Mouse (Mus musculus) intestine, embryonic 16.5 days (tissue): ENCODE data around the gene Fads2. TPM values are rescaled to one million over a fixed set of nuclear protein-coding genes. Genes with fewer than 3 reads are reported as not detected.
A peak's percentile ranks its signal among the peaks of the same experiment; 100 is the strongest.

Experiments
- ATAC-seq: fragments of 200-750 bp; cut with Nextera tagmentation; 2 replicates; pipeline ENCODE4 v1.8.0; 2017; ENCODE audit warnings: moderate TSS enrichment, moderate library complexity
- H3K27ac ChIP-seq: fragments of 300-500 bp; sonication (generic); 2 replicates; pipeline ENCODE4 v1.5.1; 2014; ENCODE audit warnings: mild to moderate bottlenecking, low read length
- H3K27me3 ChIP-seq: fragments of 300-500 bp; sonication (generic); replicated peaks from 2 replicates; pipeline ENCODE4 v1.6.1; 2014; ENCODE audit warnings: low read length, control low read depth, mixed read lengths; ENCODE audit not compliant: control insufficient read depth, insufficient read depth
- H3K36me3 ChIP-seq: fragments of 300-500 bp; sonication (generic); 2 replicates; pipeline ENCODE4 v1.6.1; 2014; ENCODE audit warnings: low read length, control low read depth; ENCODE audit not compliant: control insufficient read depth, insufficient read depth
- H3K4me1 ChIP-seq: fragments of 300-500 bp; sonication (generic); 2 replicates; pipeline ENCODE4 v1.6.1; 2014; ENCODE audit warnings: low read length, control low read depth, mixed read lengths; ENCODE audit not compliant: control insufficient read depth, insufficient read depth
- H3K4me2 ChIP-seq: fragments of 300-500 bp; sonication (generic); 2 replicates; pipeline ENCODE4 v1.6.1; 2014; ENCODE audit warnings: low read depth, low read length, control low read depth
- H3K4me3 ChIP-seq: fragments of 300-500 bp; sonication (generic); 2 replicates; pipeline ENCODE4 v1.5.1; 2014; ENCODE audit warnings: mild to moderate bottlenecking, low read length
- H3K9ac ChIP-seq: fragments of 300-500 bp; sonication (generic); 2 replicates; pipeline ENCODE4 v1.6.1; 2014; ENCODE audit warnings: low read depth, low read length
- H3K9me3 ChIP-seq: fragments of 300-500 bp; sonication (generic); 2 replicates; pipeline ENCODE4 v1.6.1; 2016; ENCODE audit warnings: low read length, control low read depth; ENCODE audit not compliant: control insufficient read depth
- WGBS: fragments of 180-500 bp; shearing (Covaris S2); extraction: QIAGEN DNeasy Blood & Tissue Kit; methylation state at CpG from one replicate; pipeline ENCODE4 v1.1.7; 2014; 5-methylcytosine and 5-hydroxymethylcytosine counted together
- polyA plus RNA-seq: library from polyadenylated mRNA; unstranded; fragments of >200 nt; fragmentation: Nextera tagmentation; extraction: Ambion mirVana; gene quantifications from 2 replicates; pipeline ENCODE4 v1.2.1, GENCODE M21; 2015

Fads2 gene
- polyA plus RNA-seq, 1 experiment from 2014 or later = 206 TPM

DNA sequence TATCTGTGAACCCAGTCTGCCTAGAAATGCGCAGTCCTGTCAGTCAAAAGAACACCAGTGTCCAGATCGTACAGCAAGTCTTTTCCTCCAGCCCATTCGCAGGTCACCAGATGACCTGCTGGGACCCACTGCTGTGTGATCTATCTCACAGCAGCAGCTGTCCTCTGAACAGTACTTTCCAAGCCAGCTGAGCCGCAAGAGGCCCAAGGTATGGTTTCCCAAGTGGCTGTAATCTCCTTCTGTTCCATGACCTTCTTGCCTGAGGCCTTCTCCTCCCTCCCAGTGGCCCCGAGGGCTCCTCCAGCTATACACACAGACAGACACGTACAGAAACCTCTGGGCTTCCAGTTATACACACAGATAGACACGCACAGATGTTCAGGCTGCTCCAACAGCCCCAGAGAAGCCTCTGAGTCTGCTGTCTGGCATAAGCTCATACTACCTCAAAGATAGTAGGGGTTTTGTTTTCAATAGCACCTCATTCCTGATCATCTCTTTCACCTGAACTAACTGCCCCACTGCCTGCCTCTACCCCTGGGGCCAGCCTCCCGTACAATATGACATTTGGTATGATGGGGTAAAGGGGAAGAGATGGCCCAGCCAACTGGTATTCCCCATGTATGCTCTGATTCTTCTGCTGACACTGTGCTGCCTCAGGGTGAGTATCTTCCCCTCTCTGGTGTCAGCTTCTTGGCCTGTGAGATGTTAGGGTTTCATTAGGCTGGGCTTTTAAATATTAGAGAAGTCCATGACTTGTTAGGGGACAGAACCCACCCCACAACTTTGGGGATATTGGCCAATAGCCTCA lies 40.6 kb downstream of the Fads2 start:
- Histone ChIP-seq H3K4me3 (no peak overlapping the region), H3K36me3 (peaks cover 17% of the 10 kb centered on the region), H3K27me3 (no peaks in the 10 kb centered on the region), H3K4me2 (no peak overlapping the region), H3K27ac (peak overlapping the region; percentile 90), H3K9ac (0 out of 2 replicates have a peak overlapping the region, but pooled peaks have one; percentile 23), H3K4me1 (peaks cover 48% of the 10 kb centered on the region), H3K9me3 (no peaks in the 10 kb centered on the region)
- WGBS = 44% methylated on average over 8 of the region's 8 CpGs
- peak; percentile 49 for ATAC-seq

DNA sequence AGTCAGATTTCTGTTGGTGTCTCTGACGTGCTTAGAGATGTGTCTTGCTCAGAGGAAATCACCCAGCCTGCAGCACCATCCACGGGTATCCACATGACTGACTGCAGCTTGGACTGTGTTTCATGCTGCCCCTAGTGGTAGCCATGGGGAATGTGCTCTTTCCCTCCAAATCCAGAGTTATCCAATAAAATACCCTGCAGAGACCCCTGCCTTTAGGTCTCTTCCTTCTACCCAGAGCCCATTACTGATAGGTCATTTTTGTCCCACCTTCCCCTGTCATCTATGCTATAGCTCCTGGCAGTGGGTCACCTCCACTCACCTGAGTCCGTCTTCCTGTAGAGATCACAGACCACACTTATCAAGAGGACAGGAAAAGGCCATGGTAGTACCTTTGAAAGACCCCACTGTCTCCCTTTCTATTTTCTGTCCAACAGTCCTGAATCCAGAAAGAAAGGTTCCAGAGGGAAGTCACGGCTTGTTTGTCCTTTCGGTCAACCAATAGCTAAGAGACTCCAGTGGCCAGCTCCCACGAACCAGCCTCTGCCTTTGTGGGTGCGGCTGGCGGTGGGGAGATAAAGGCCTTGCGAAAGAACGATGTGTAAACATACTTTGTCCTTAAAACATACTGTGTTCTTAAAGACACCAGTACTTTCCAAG lies 41.5 kb downstream of the Fads2 start:
- Histone ChIP-seq H3K9ac (0 out of 2 replicates have a peak overlapping the region, but pooled peaks have one; percentile 36), H3K4me3 (peak overlapping the region; percentile 23), H3K9me3 (no peaks in the 10 kb centered on the region), H3K4me2 (peak overlapping the region; percentile 36), H3K36me3 (peaks cover 15% of the 10 kb centered on the region), H3K4me1 (peaks cover 43% of the 10 kb centered on the region), H3K27ac (peak overlapping the region; percentile 90), H3K27me3 (no peaks in the 10 kb centered on the region)
- 28% methylated on average over 10 of the region's 10 CpGs for WGBS
- ATAC-seq = peak; percentile 85

DNA sequence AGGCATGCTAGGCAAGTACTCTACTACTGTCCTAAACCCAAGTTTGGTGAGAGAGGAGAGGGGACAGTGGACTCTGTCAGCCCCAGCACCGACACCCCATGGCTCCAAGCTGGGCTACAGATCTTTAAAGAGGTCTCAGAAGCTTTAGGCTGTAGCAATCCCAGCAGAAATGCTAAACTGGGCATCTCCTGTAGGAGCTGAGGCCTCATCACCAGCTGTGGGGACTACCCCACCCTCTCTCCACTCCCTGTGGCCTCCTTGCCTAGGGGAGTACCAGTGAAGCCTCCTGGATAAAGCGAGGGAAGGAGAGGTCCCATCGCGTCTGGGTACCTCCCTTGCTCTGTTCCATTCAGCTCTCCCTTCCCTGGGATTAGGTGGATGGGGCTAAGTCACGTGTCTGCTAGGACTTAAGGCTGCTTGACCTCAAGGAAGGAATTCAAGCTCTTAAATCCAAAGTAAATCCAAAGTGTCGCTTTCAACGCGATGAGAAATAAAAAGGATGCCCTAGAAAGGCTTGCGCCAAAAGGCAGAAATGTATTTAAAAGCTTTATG lies 42.6 kb downstream of the Fads2 start:
- Histone ChIP-seq H3K9me3 (no peaks in the 10 kb centered on the region), H3K27ac (peak overlapping the region; percentile 34), H3K9ac (no peak overlapping the region), H3K36me3 (peaks cover 6% of the 10 kb centered on the region; the same call in 1 of the 2 replicates), H3K4me3 (no peak overlapping the region), H3K4me1 (peaks cover 43% of the 10 kb centered on the region), H3K4me2 (no peak overlapping the region; the same call in 1 of the 2 replicates), H3K27me3 (no peaks in the 10 kb centered on the region)
- ATAC-seq = no peak
- 57% methylated on average over 9 of the region's 9 CpGs for WGBS

DNA sequence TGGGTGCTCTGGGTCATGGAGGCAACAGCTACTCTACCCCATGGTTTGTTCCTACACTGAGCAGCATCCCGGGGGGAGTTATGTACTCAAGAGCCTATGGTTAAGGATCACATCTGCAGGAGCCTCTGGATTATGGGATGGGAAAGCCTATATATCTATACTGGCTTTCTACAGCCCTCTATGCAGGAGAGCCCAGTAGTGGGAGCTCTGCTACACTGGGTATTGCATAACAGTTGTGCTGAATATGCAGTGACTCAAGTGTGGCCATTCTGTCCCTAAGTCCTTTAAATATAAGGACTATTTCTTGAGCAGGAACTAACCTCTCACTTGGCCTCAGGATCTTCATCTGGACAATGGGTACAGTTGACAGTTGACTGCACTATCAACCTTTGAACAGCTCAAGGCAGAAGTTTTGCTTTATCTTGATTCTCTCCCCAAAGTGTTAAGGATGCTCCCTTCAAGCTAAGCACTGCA lies 43.2 kb downstream of the Fads2 start:
- H3K4me2 ChIP-seq = no peak overlapping the region
- no peak overlapping the region for H3K9ac ChIP-seq
- peaks cover 43% of the 10 kb centered on the region for H3K4me1 ChIP-seq
- ATAC-seq = no peak
- H3K27ac ChIP-seq = peak overlapping the region; percentile 54
- no peaks in the 10 kb centered on the region for H3K9me3 ChIP-seq
- H3K4me3 ChIP-seq = no peak overlapping the region
- no peaks in the 10 kb centered on the region for H3K27me3 ChIP-seq
- peaks cover 5% of the 10 kb centered on the region; the same call in 1 of the 2 replicates for H3K36me3 ChIP-seq
- WGBS = 88% methylated on average over 1 of the region's 1 CpGs

DNA sequence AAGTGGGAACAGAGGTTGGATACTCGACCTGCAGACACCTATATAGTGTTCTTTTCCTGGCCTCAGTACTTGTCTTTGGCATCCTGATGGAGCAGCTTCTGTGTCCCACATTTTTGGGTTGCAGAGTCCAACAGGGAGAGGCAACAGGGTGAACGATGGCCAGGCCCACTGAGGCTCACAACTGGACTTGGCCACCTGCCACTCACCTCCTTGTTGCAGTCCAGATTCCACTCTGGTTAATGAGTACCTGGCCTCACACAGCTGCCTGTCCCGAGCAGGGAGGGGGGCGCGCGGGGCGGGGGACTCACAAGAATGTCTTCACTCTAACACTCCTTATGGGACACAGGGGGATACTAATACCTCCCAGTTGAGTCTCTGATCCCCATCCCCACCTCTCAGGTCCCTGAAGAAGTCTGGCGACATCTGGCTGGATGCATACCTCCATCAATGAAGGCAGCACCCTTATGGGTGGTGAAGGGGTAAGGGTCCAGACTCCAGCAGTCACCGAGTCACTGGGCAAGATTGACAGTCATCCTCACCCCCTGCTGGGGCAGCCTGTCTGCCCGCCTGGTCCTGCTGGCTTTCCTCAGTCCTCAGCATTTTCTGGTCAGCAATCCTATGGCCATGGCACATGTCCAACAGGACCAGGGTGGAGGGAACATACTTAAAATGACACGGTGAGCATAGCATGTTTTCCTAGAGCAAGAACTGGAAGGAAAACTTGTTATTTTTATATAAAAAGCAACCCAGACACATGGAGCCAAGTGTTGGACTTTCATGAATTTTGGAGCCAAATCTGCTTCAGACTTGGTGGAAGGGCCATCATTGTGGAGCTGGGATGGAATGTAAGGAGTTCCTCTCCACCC lies 43.8 kb downstream of the Fads2 start:
- Histone ChIP-seq H3K9ac (peak overlapping the region; percentile 20; the same call in 1 of the 2 replicates), H3K9me3 (no peaks in the 10 kb centered on the region), H3K4me3 (no peak overlapping the region), H3K36me3 (peaks cover 5% of the 10 kb centered on the region; the same call in 1 of the 2 replicates), H3K27me3 (no peaks in the 10 kb centered on the region), H3K4me1 (peaks cover 43% of the 10 kb centered on the region), H3K27ac (peak overlapping the region; percentile 59), H3K4me2 (peak overlapping the region; percentile 20; the same call in 1 of the 2 replicates)
- peak; percentile 49 for ATAC-seq
- WGBS = 40% methylated on average over 11 of the region's 11 CpGs

DNA sequence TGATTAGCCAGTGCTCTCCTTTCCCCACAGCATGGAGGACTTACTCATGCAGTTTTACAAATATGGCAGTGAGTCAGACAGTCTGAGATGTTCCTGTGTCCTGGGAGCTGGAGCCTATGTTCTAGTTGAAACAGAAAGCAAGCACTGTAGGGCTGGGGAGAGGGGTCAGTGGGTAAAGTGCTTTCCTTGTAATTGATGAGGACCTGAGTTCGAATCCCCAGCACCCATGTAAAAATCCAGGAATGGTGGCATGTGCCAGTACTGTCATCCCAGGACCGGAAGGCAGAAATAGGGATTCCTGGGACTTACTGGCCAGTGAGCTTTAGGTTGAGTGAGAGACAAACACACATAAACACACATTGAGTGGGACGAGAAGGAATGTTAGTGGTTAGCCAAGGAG lies 44.9 kb downstream of the Fads2 start:
- ATAC-seq = no peak
- Histone ChIP-seq H3K27ac (0 out of 2 replicates have a peak overlapping the region, but pooled peaks have one; percentile 6), H3K27me3 (no peaks in the 10 kb centered on the region), H3K4me2 (no peak overlapping the region), H3K4me3 (no peak overlapping the region), H3K4me1 (peaks cover 43% of the 10 kb centered on the region), H3K9me3 (no peaks in the 10 kb centered on the region), H3K36me3 (peaks cover 3% of the 10 kb centered on the region; the same call in 1 of the 2 replicates), H3K9ac (no peak overlapping the region)
- 83% methylated on average over 3 of the region's 3 CpGs for WGBS

DNA sequence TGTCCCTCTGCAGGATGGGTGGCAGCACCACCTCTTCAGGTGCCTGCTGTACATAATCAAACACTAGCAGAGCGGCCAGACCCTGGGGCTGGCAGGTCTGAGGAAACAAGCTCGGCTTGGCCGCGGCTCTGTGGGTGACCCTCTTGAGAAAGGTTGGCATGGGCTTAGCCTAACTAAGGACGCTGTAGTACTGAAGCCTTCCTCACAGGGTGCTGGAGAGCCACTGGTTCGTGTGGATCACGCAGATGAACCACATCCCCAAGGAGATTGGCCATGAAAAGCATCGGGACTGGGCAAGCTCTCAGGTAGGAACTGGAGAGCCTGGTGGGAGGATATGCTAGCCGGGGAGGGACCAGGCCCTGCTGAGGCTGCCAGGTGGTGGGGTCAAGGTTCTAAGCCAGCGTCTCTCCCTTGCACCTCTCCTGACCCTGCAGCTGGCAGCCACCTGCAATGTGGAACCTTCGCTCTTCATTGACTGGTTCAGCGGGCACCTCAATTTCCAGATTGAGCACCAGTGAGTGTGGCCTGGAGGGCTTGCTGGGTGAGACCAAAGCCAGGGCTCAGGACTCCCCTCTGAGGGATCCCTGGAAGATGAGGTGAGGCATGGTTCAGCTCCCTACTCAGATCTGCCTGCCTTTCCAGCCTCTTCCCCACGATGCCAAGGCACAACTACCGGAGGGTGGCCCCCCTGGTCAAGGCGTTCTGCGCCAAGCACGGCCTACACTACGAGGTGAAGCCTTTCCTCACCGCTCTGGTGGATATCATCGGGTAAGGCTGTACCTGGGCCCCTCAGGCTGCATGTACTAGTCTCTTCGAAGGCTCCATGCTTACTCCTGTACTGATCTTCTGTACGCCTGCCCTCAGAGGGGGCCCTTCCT lies 45.5 kb downstream of the Fads2 start:
- H3K27ac ChIP-seq = 0 out of 2 replicates have a peak overlapping the region, but pooled peaks have one; percentile 6
- H3K4me2 ChIP-seq = no peak overlapping the region
- H3K9me3 ChIP-seq = no peaks in the 10 kb centered on the region
- no peak overlapping the region for H3K4me3 ChIP-seq
- H3K27me3 ChIP-seq = no peaks in the 10 kb centered on the region
- WGBS = 85% methylated on average over 22 of the region's 22 CpGs
- H3K36me3 ChIP-seq = peaks cover 3% of the 10 kb centered on the region; the same call in 1 of the 2 replicates
- no peak for ATAC-seq
- peaks cover 42% of the 10 kb centered on the region for H3K4me1 ChIP-seq
- 0 out of 2 replicates have a peak overlapping the region, but pooled peaks have one; percentile 4 for H3K9ac ChIP-seq

DNA sequence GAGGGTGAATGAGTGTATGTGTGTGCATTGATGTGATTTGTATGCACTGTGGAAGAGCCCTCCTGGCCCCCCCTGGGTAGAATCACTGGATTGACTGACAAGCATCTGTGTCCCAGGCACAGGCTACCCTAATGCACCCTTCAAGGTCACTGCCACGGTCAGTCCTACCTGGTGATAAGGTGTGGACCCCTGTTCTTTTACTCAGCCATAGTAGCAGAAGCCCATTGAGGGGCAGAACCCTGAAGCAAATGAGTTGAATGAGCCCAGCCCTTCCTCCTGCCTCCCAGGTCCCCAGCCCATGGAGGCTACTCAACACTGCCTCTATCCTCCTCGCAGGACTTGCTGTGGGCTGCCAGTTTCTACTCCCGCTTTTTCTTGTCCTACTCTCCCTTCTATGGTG lies 46.3 kb downstream of the Fads2 start:
- Histone ChIP-seq H3K27me3 (no peaks in the 10 kb centered on the region), H3K9me3 (no peaks in the 10 kb centered on the region), H3K9ac (no peak overlapping the region), H3K4me2 (no peak overlapping the region), H3K4me3 (no peak overlapping the region), H3K27ac (no peak overlapping the region), H3K4me1 (peaks cover 43% of the 10 kb centered on the region), H3K36me3 (peaks cover 3% of the 10 kb centered on the region; the same call in 1 of the 2 replicates)
- WGBS = 62% methylated on average over 3 of the region's 3 CpGs
- ATAC-seq = no peak
